Mouse (Mus musculus): ENCODE data around the gene Trio.

GRCm38 (mm10) chr15:27731818-27732217, 293.8 kb downstream of the Trio start:
- TF ChIP-seq CTCF (IDR thresholded peaks at IDR 0.05; ENCODE audit: extremely low read depth, insufficient read depth, low read length) (no peak), POLR2A (IDR thresholded peaks at IDR 0.05; ENCODE audit: extremely low read depth, insufficient read depth, low read length) (no peak)
